Mouse (Mus musculus) erythroblast, embryonic 14.5 days (primary cell): ENCODE measurements around the gene E4f1.

Experiments used
- GATA1 ChIP-seq: IDR thresholded peaks from 2 replicates; pipeline ENCODE4 v1.6.1; 2012; ENCODE audit warnings: low read length, inconsistent platforms, mixed read lengths
- TAL1 ChIP-seq: IDR thresholded peaks from 3 replicates; pipeline ENCODE4 v1.6.1; 2012; ENCODE audit warnings: low read length, inconsistent platforms, mixed read lengths

DNA sequence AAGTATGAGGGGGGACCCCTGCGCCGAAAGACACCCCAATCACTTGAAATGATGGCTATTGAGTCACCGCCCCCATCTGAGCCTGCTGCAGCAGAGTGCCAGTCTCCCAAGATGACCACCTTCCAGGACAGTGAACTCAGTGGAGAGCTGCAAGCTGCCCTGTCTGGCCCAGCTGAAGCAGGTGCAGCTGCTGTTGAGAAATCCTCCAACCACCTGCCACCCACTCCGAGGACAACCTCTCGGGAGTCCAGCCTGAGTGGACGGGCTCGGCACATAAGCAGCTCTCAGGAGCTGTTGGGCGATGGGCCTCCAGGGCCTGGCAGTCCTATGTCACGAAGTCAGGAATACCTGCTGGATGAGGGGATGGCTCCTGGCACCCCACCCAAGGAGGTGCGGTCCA is 34.0 kb upstream of the E4f1 start:
- TF ChIP-seq TAL1 (no peak), GATA1 (no peak)
